Mouse (Mus musculus) midbrain, embryonic 10.5 days (tissue): ENCODE results near the gene Rabac1. TPM values are rescaled to one million over a fixed set of nuclear protein-coding genes. Genes with fewer than 3 reads are reported as not detected.

ENCODE experiments used
- DNase-seq: peaks from one replicate; pipeline ENCODE4 v3.0.0-alpha.2; 2017; ENCODE audit warnings: low spot score
- H3K27ac ChIP-seq: fragments of 300-500 bp; sonication (generic); replicated peaks from 2 replicates; pipeline ENCODE4 v1.5.1; 2016; ENCODE audit warnings: mild to moderate bottlenecking
- H3K27me3 ChIP-seq: fragments of 300-500 bp; sonication (generic); 2 replicates; pipeline ENCODE4 v1.6.1; 2016; ENCODE audit warnings: low read depth, mild to moderate bottlenecking; ENCODE audit not compliant: poor library complexity, severe bottlenecking
- H3K36me3 ChIP-seq: fragments of 300-500 bp; sonication (generic); 2 replicates; pipeline ENCODE4 v1.6.1; 2016; ENCODE audit warnings: mild to moderate bottlenecking, moderate library complexity
- H3K4me1 ChIP-seq: fragments of 300-500 bp; sonication (generic); 2 replicates; pipeline ENCODE4 v1.6.1; 2016
- H3K4me3 ChIP-seq: fragments of 300-500 bp; sonication (generic); 2 replicates; pipeline ENCODE4 v1.5.1; 2016; ENCODE audit warnings: mild to moderate bottlenecking, moderate library complexity
- H3K9me3 ChIP-seq: fragments of 300-500 bp; sonication (generic); replicated peaks from 2 replicates; pipeline ENCODE4 v1.6.1; 2016; ENCODE audit warnings: mild to moderate bottlenecking
- WGBS: fragments of 180-500 bp; shearing (Covaris S2); methylation state at CpG from one replicate; pipeline ENCODE4 v1.1.7; 2016; 5-methylcytosine and 5-hydroxymethylcytosine counted together
- polyA plus RNA-seq: library from polyadenylated mRNA; unstranded; fragments of >200 nt; fragmentation: Nextera tagmentation; extraction: Ambion mirVana; gene quantifications from 2 replicates; pipeline ENCODE4 v1.2.1, GENCODE M21; 2016

Rabac1 gene
- polyA plus RNA-seq: 89.0 and 109 TPM in 2 replicates

DNA sequence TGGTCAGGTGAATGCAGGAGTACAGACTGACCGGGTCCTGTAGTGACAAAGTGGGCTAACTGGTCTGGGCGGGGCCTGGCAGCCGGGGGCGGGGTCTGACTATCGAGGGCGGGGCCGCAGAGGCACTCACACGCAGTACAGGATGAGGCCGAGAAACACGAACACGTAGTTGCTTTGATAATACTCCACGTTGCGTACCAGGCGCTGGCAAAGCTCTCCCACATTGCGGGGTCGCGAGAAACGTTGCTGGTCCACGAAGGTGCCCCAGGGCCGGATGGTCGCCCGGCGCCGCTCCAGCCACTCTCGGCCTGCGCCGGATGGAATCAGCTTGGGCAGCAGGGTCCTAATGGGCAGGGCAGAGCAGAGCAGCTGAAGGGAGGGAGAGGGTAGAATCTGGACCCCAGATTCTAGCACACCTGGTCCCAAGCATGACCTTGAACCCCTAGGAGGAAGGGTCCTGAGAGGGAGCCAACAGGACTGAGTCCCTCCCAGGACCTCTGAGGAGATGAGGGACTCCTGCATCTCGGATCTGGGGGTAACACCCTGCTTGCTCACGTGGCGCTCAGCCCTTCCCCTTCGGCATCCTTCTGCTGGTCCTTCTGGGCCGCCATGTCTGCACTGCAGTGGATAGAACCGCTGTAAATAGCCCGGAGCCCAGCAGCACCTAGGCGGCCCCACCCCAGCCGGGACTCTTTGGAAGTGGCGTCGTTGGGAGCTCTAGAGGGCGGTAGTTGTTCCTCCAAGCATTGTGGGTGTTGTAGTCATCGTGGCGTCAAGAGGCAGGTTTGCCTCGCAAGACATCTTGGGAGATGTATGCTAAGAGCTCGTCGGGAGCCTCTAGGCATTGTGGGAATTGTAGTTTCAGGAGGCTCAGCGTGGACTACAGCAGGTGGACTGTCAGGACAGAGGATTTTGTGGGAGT lies at the start of gene Rabac1:
Gene Rabac1 (minus strand): TSS at position 783 of the 922 bp plus-strand sequence.
- WGBS: under 1% methylated on average over 45 of the region's 45 CpGs
- no peaks in the 10 kb centered on the region for H3K27me3 ChIP-seq
- peak within 1 kb of the TSS; percentile 83 for H3K4me3 ChIP-seq
- H3K27ac ChIP-seq: peak within 1 kb of the TSS; percentile 82
- peak; percentile 88 for DNase-seq
- H3K4me1 ChIP-seq: peaks cover 18% of the 10 kb centered on the region
- H3K36me3 ChIP-seq: no peaks in the 10 kb centered on the region
- H3K9me3 ChIP-seq: no peaks in the 10 kb centered on the region

DNA sequence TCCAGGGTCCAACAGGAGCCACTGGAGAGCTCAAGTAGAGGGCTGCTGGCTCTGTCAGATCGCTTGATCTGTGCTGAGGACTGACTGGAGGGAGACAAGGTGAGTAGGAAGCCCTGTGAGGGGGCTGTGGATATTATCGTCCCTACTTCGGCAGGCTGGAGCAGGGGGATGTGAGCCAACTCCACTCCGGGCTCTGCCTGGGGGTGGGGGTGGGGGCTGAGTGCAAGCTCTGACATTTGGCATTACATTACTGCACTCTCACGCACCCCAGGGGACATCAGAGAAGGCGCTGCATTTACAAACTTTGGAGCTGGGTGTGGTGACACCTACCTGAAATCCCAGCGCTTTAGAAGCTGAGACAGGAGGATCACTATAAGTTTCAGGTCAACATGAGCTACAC lies 39.0 kb upstream of the Rabac1 start:
- peaks cover 46% of the 10 kb centered on the region for H3K36me3 ChIP-seq

DNA sequence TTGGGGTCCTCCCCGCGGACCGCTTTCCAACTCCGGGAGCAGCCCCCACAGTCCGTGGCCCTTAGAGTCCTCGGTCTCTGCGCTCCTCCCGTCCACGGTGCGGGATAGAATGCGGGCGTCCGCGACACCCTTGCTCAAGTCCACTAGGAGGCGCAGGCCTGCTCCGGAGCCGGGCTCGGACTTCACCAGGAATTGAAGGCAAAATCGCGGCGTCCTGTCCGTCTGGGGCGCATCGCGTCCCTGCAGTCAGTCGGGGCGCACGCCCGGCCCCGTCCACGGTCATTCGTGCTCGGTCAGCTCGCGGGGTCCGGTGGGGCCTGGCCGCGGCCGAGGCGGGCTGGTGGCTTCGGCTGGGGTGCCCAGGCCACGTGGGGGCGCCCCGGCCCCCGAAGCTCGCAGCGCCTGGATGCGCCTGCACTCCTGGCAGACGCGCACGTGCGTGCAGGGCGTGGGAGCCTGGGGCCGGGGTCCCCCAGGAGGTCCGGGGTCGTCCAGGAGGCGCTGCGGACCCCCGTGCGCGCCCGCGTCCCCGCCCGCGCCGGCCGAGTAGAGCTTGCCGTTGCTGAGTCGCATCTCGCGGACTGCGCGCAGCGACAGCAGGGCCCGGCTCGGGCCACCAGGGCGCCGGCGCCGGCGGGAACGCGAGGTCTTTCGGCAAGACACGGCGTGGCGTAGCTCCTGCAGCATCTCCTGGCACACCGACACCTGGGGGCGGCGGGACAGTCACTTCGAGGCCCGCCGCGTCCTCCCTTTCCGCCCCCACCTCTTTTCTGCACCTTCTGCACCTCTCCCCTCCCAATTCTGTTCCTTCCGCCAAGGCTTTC lies 37.7 kb upstream of the Rabac1 start:
- peaks cover 33% of the 10 kb centered on the region for H3K36me3 ChIP-seq
- peaks cover 60% of the 10 kb centered on the region for H3K4me1 ChIP-seq
- peak overlapping the region; percentile 58 for H3K4me3 ChIP-seq
- peak; percentile 77 for DNase-seq
- peaks cover 84% of the 10 kb centered on the region for H3K27me3 ChIP-seq
- WGBS: 1% methylated on average over 97 of the region's 97 CpGs
- H3K9me3 ChIP-seq: no peaks in the 10 kb centered on the region
- peak overlapping the region; percentile 75 for H3K27ac ChIP-seq

More for the DNA sequence above, 39.0 kb upstream of the Rabac1 start:
- Histone ChIP-seq H3K27me3 (peaks cover 71% of the 10 kb centered on the region), H3K4me1 (peaks cover 49% of the 10 kb centered on the region), H3K9me3 (no peaks in the 10 kb centered on the region), H3K27ac (no peak overlapping the region), H3K4me3 (no peak overlapping the region)
- 69% methylated on average over 7 of the region's 7 CpGs for WGBS
- no peak for DNase-seq

DNA sequence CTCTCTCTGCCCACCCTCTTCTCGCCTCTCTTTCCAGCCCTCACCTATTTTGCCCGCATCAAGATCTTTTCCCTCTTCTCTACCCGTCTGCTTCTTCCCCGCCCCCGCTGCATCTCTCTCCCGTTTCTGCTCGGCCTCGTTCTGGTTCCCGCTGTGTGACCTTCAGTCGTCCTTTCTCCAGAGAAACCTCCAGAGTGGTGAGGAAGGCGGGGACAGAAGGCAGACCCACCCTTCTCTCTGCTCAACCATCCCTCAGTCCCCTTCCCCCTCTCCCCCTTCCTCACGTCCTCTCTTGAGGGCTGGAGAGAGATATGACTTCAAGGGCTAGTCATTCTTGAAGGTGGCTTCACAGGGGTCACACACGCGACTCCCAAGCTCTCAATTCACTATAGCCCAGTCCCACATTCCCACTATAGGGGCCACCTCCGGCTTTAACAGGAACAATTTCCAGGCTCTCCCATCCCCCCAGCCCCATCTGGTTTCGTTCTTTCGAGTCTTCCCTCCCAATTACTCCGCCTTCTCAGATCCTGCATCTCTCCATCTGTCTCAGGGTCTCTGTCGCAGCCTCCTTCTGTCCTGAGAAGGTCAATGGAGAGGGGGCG lies 36.6 kb upstream of the Rabac1 start:
- Histone ChIP-seq H3K27ac (peak overlapping the region; percentile 75), H3K36me3 (peaks cover 22% of the 10 kb centered on the region), H3K27me3 (peaks cover 95% of the 10 kb centered on the region), H3K9me3 (no peaks in the 10 kb centered on the region), H3K4me1 (peaks cover 70% of the 10 kb centered on the region), H3K4me3 (peak overlapping the region; percentile 58)
- 7% methylated on average over 20 of the region's 20 CpGs for WGBS
- DNase-seq: no peak

DNA sequence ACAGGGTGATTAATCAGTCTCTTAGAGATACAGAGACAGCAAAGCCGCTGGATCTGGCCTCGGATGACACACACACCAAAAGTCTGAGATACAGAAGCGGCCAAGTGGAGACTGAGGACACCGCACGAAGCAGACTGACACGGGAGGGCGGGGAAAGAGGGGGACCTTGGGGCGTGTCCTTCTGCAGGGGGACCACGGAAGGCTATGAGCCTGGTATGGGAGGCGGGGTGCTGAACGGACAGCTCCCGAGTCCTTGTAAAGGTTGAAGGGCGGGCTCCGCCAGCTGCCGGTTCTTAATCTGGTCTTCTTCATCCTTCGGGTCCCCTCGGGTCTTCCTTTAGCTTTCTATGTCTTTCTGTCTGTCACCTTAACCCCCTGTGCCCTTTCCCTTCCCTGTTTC lies 36.1 kb upstream of the Rabac1 start:
- DNase-seq: peak; percentile 75
- 2% methylated on average over 17 of the region's 17 CpGs for WGBS
- Histone ChIP-seq H3K4me3 (peak overlapping the region; percentile 58; the same call in 1 of the 2 replicates), H3K9me3 (no peaks in the 10 kb centered on the region), H3K36me3 (peaks cover 16% of the 10 kb centered on the region), H3K27ac (peak overlapping the region; percentile 75), H3K27me3 (peaks cover 100% of the 10 kb centered on the region), H3K4me1 (peaks cover 74% of the 10 kb centered on the region)

DNA sequence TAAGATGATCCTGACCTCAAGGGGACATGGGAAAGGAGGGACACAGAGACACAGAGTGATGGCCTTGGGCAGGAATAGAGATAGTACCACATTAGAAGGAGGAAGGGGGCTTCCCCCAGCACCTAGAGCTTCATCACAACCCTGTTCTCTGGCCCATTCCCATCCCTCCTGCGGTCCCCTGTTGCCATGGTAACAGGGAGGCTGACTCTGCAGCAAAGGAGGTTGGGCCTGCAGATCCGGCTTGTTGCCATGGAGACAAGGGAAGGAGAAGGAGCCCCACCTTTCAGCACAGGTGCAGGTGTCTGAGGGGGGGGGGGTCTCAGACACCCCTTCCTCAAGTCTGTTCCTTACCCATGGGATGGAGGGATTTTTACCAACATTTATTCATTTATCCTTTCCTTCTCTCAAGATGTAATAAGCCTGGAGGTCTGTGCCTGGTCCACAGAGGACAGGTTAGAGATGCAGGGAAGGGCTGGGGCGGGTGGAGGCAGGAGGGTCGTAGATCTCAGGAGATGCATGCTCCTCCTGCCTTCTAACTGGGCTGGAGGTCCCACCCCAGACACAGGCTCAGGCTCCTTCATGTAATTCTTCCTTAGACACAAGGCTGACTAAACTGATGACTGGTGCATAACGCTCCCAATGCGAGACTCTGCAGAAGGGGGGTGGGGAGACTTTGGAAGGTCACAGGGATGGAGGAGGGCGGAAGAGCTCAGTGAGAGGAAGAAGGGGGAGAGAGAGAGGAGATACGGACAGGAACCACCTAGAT lies 35.2 kb upstream of the Rabac1 start:
- Histone ChIP-seq H3K9me3 (no peaks in the 10 kb centered on the region), H3K4me1 (peaks cover 83% of the 10 kb centered on the region), H3K4me3 (no peak overlapping the region), H3K36me3 (peaks cover 8% of the 10 kb centered on the region), H3K27me3 (peaks cover 100% of the 10 kb centered on the region), H3K27ac (peak overlapping the region; percentile 75)
- 18% methylated on average over 8 of the region's 8 CpGs for WGBS
- DNase-seq: peak; percentile 60

DNA sequence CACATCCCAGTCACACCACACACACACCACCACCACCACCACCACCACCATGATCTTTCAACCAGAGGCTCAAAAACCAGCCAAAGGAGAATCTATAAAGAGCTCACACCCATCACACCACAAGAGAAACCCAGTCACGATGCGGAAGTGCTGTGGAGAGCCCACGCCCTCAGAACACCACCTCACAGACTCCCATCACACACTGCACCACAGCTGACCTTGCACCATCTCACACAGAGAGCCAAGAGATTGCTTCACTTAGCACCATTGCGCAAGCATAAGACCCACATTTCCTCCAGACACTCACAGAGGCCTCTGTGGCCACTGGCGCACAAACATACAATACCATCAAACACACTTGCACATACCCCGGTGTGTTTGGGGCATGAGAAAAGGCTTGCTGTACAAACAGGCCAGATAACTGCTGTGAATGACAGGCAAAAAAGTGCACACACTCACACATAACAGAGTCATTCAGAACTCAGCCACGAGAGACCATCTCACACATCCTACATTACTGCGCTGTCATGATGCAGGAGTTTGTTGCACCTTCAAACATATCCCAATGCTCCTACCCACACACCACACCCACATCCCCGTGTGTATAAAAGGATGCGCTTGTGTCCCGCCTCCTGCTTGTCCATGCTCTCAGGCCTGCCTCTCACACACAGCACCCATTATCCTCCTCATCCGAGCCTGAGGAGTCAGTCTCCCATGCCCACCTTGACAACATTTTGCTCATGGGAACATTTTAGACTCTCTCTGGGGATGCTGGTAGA lies 34.2 kb upstream of the Rabac1 start:
- WGBS: 82% methylated on average over 12 of the region's 12 CpGs
- Histone ChIP-seq H3K9me3 (no peaks in the 10 kb centered on the region), H3K27ac (0 out of 2 replicates have a peak overlapping the region, but pooled peaks have one; percentile 10), H3K4me1 (peaks cover 85% of the 10 kb centered on the region), H3K4me3 (no peak overlapping the region), H3K27me3 (peaks cover 91% of the 10 kb centered on the region), H3K36me3 (no peaks in the 10 kb centered on the region)
- DNase-seq: no peak

DNA sequence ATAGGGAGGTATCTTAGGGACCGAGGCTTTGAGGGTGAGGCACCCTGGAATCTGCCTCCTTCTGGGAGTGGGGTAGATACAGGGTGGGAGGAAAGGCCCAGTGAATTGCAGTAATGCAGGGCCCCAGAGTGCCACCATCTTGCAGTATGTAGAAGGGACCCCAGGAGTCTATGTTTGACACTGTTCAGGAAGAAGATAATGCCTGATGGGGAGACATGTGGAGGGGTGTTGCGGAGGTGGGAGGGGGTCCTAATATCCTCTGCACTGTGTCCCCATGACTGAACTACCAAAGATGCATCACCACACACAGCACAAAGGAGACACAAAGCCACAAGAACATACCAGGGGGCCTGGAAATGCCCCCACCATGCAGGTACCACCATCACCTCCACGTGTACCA lies 33.6 kb upstream of the Rabac1 start:
- 70% methylated on average over 3 of the region's 3 CpGs for WGBS
- Histone ChIP-seq H3K27me3 (peaks cover 85% of the 10 kb centered on the region), H3K4me3 (peak overlapping the region; percentile 62), H3K9me3 (no peaks in the 10 kb centered on the region), H3K27ac (peak overlapping the region; percentile 61), H3K36me3 (no peaks in the 10 kb centered on the region), H3K4me1 (peaks cover 81% of the 10 kb centered on the region)
- DNase-seq: no peak

DNA sequence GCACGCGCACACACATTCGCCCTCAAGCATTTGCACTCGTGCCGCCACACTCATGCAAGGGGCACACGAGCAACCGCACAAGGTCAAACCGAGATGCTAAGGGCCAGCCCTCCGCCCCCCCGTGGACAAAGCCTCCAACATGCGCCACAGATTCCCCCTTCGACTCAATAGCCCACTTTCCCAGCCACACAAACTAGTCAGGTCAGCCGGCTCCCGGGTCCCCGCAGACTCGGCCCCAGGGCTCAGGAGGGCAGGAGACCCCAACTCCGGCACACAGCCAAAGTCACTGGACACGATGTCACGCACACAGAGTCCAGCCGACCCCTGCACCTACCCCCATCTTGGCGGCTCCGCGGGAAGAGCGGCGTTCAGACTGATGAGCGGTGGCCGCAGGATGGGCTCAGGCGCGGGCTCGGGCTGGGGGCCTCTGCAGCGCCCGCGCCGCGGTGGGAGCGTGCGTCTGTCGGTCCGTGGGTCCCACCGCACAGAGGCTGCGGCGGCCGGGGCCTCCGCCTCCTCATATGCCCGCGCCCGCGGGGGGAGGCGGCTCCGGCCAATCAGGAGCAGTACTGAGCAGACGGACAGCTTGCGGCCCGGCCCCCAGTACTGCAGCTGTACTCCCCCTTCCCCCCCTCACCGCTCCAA lies 33.0 kb upstream of the Rabac1 start, which contains the start of gene Atp1a3:
Gene Atp1a3 (minus strand): TSS at position 538 of the 645 bp plus-strand sequence.
- H3K9me3 ChIP-seq: no peaks in the 10 kb centered on the region
- peak within 1 kb of the TSS; percentile 62 for H3K4me3 ChIP-seq
- WGBS: under 1% methylated on average over 54 of the region's 54 CpGs
- peak; percentile 59 for DNase-seq
- peak within 1 kb of the TSS; percentile 61 for H3K27ac ChIP-seq
- H3K4me1 ChIP-seq: peaks cover 75% of the 10 kb centered on the region
- H3K27me3 ChIP-seq: peaks cover 79% of the 10 kb centered on the region
- no peaks in the 10 kb centered on the region for H3K36me3 ChIP-seq

DNA sequence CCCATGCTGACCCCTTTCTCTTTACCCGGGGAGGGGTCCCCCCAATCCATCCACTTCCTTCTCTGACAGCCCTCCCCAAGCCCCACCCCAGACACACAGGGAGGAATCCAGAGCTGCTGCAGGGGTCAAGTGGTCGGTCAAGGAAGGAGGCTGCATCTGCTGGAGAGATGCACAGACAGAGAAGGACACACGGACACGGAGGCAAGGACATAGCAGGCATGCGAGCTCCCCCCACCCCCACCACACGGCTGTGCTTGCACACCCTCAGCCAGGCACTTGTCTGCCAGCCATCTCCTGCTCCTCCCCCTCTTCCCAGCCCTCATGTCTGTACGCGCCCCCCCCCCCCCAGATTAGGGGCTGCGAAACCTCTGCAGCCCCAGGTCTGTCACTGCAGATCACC lies 32.3 kb upstream of the Rabac1 start:
- no peak for DNase-seq
- Histone ChIP-seq H3K4me3 (peak overlapping the region; percentile 62), H3K27me3 (peaks cover 72% of the 10 kb centered on the region), H3K27ac (0 out of 2 replicates have a peak overlapping the region, but pooled peaks have one; percentile 61), H3K4me1 (peaks cover 67% of the 10 kb centered on the region), H3K9me3 (no peaks in the 10 kb centered on the region), H3K36me3 (peaks cover 5% of the 10 kb centered on the region; the same call in 1 of the 2 replicates)
- WGBS: 52% methylated on average over 7 of the region's 9 CpGs
